Mouse (Mus musculus) liver, embryonic 18 days (tissue): ENCODE results near the gene Ttll10. TPM values are rescaled to one million over a fixed set of nuclear protein-coding genes. Genes with fewer than 3 reads are reported as not detected.

ENCODE experiments used
- polyA plus RNA-seq: library from polyadenylated mRNA; depleted of rRNA; stranded (reverse); fragments of >200 nt; gene quantifications from 2 replicates; pipeline ENCODE4 v1.2.3, GENCODE M21; 2012; rRNA removed

Gene Ttll10
- polyA plus RNA-seq, result 0.67 and 0.83 TPM in 2 replicates

DNA sequence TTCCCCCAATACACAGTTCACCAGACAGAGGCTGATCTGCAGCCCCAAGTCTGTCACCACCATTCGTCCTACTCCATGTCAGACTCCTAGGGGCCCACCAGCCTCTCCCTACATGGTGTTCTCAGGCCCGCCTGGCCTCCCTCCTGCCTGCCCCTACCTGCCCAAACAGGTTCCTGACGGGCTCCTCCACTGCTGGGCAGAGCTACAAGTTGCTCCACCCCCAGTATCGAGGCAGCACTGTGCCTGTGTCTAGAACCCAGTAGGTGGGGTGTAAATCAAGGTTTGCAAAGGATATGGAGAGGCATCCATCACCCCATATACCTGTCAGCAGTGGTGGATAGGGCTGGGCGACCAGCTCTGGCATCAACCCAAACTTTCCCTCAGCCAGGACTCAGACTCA, at the start of gene Ttll10:
Ttll10 (minus strand) TSS at position 154 of the 400 bp plus-strand sequence.

DNA sequence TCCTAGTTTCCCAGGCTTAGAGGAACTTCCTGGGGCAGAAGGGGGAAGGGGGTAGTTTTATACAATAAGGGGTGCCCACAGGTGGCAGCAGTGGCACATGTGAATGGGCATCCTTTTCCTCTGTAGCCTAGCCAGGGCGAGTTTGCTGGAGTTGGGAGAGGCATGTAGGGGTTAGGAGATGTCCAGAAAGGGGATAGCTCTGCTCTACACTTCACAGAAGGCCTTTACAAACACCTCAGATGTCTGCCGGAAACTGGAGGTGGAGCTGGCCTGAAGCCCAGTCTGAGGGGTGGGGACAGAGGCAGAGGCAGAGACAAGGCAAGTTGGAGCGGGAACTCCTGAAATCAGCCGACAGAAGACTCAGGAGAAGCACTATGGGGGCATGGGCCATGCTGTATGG, 33.2 kb downstream of the Ttll10 start, which contains the start of gene Tnfrsf18:
Tnfrsf18 (plus strand) TSS at position 152 of the 400 bp plus-strand sequence.

DNA sequence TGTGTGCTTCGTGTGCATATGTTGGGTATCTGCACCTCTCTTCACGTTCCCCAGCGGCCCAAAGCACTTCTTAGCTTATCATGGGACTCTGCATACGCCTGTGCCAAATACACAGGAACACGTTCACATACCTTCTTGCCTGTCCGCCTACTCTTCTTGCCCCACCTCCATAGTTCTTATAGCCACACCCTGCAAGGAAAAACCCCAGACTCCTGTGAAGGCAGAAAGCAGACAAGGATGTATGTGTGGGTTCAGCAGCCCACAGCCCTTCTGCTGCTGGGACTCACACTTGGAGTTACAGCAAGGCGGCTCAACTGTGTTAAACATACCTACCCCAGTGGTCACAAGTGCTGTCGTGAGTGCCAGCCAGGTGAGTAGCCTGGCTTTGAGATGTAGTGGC, 45.6 kb downstream of the Ttll10 start, which contains the start of gene Tnfrsf4:
Tnfrsf4 (plus strand) TSS at position 207 of the 400 bp plus-strand sequence.

DNA sequence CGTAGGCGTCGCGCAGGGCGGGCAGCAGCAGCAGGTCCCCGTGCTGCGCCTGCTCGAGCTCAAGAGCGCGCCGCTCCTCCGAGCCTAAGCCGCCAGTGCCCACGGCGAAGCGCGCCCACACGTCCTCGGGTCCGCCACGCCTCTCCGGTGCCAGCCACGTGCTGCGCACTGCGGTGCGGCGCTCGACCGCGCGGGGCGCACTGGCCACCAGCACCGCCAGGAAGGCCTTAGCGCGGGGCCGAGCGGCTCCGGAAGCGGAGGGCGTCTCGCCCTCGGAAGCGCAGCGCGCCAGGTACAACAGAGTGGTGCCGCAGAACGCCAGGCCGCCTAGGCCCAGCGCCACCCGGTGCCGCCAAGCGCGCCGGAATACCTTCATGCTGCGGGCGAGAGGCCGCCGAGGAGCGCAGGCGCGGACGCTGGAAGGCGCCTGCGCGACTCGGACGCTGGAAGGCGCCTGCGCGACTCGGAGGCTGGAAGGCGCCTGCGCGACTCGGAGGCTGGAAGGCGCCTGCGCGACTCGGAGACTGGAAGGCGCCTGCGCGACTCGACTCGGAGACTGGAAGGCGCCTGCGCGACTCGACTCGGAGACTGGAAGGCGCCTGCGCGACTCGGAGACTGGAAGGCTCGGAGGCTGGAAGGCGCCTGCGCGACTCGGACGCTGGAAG, 66.8 kb downstream of the Ttll10 start, which contains the start of the genes B3galt6 and Sdf4:
B3galt6 (minus strand) TSS at position 409 of the 665 bp plus-strand sequence.
Sdf4 (plus strand) TSS at position 632 of the 665 bp plus-strand sequence.

Other genes with a start within 250 kb of the Ttll10 start
- 103 and 115 TPM in 2 replicates for gene Ccnl2, start 246.9 kb downstream of the Ttll10 start, polyA plus RNA-seq
- 67.1 and 69.6 TPM in 2 replicates for gene Aurkaip1, start 228.1 kb downstream of the Ttll10 start, polyA plus RNA-seq
- 14.4 and 15.6 TPM in 2 replicates for gene Mxra8, start 219.7 kb downstream of the Ttll10 start, polyA plus RNA-seq
- 25.7 and 28.6 TPM in 2 replicates for gene Dvl1, start 212.0 kb downstream of the Ttll10 start, polyA plus RNA-seq
- gene Tas1r3, start 196.1 kb downstream of the Ttll10 start, polyA plus RNA-seq, result 0.14 and 0.15 TPM in 2 replicates
- gene Cptp, start 190.0 kb downstream of the Ttll10 start, polyA plus RNA-seq, result 5.5 and 6.5 TPM in 2 replicates
- gene Ints11, start 189.9 kb downstream of the Ttll10 start, polyA plus RNA-seq, result 16.9 and 18.1 TPM in 2 replicates
- 14.0 and 16.1 TPM in 2 replicates for gene Pusl1, start 167.6 kb downstream of the Ttll10 start, polyA plus RNA-seq
- gene Acap3, start 167.6 kb downstream of the Ttll10 start, polyA plus RNA-seq, result 5.1 and 6.3 TPM in 2 replicates
- 32.2 and 32.3 TPM in 2 replicates for gene Ube2j2, start 115.6 kb downstream of the Ttll10 start, polyA plus RNA-seq
- 22.6 and 24.1 TPM in 2 replicates for gene C1qtnf12, start 97.1 kb downstream of the Ttll10 start, polyA plus RNA-seq
- gene B3galt6, start 66.8 kb downstream of the Ttll10 start, polyA plus RNA-seq, result 2.4 TPM in 2 replicates
- gene Sdf4, start 66.5 kb downstream of the Ttll10 start, polyA plus RNA-seq, result 36.5 and 36.9 TPM in 2 replicates
- gene Tnfrsf4, start 45.6 kb downstream of the Ttll10 start, polyA plus RNA-seq, result 0.71 and 1.2 TPM in 2 replicates
- 0.54 and 0.59 TPM in 2 replicates for gene Tnfrsf18, start 33.2 kb downstream of the Ttll10 start, polyA plus RNA-seq
- 9.1 and 9.9 TPM in 2 replicates for gene 9430015G10Rik, start 50.6 kb upstream of the Ttll10 start, polyA plus RNA-seq
- 0.14 and 0.21 TPM in 2 replicates for gene Rnf223, start 71.1 kb upstream of the Ttll10 start, polyA plus RNA-seq
- gene Agrn, start 138.1 kb upstream of the Ttll10 start, polyA plus RNA-seq, result 19.8 and 22.7 TPM in 2 replicates
- 100 and 213 TPM in 2 replicates for gene Isg15, start 141.4 kb upstream of the Ttll10 start, polyA plus RNA-seq
- gene AW011738, start 143.9 kb upstream of the Ttll10 start, polyA plus RNA-seq, result 2.5 and 3.4 TPM in 2 replicates
- gene Perm1, start 156.5 kb upstream of the Ttll10 start, polyA plus RNA-seq, result 0.12 TPM in 2 replicates
- 7.3 and 8.4 TPM in 2 replicates for gene Plekhn1, start 175.4 kb upstream of the Ttll10 start, polyA plus RNA-seq
- 38.7 and 42.0 TPM in 2 replicates for gene Noc2l, start 176.6 kb upstream of the Ttll10 start, polyA plus RNA-seq
- gene Samd11, start 196.2 kb upstream of the Ttll10 start, polyA plus RNA-seq, result 25.0 and 28.5 TPM in 2 replicates